Mouse (Mus musculus) liver, embryonic 11.5 days (tissue): ENCODE results near the gene Zhx3. TPM values are rescaled to one million over a fixed set of nuclear protein-coding genes. Genes with fewer than 3 reads are reported as not detected.

Source experiments
- ATAC-seq: fragments of 200-750 bp; cut with Nextera tagmentation; replicated peaks from 2 replicates; pipeline ENCODE4 v1.8.0; 2017; ENCODE audit warnings: moderate number of reproducible peaks, mild to moderate bottlenecking, moderate TSS enrichment, moderate library complexity; ENCODE audit not compliant: low FRiP score
- DNase-seq: peaks from one replicate; pipeline ENCODE4 v3.0.0-alpha.2; 2017; ENCODE audit warnings: low spot score
- H3K27ac ChIP-seq: fragments of 300-500 bp; sonication (generic); 2 replicates; pipeline ENCODE4 v1.5.1; 2014; ENCODE audit warnings: mild to moderate bottlenecking, low read depth, low read length, control low read depth
- H3K27me3 ChIP-seq: fragments of 300-500 bp; sonication (generic); replicated peaks from 2 replicates; pipeline ENCODE4 v1.6.1; 2014; ENCODE audit warnings: low read length, mixed read lengths; ENCODE audit not compliant: control insufficient read depth, insufficient read depth
- H3K36me3 ChIP-seq: fragments of 300-500 bp; sonication (generic); 2 replicates; pipeline ENCODE4 v1.6.1; 2014; ENCODE audit warnings: mild to moderate bottlenecking, low read length, moderate library complexity, mixed read lengths; ENCODE audit not compliant: control insufficient read depth, insufficient read depth
- H3K4me1 ChIP-seq: fragments of 300-500 bp; sonication (generic); replicated peaks from 2 replicates; pipeline ENCODE4 v1.6.1; 2014; ENCODE audit warnings: low read length, mixed read lengths; ENCODE audit not compliant: control insufficient read depth, insufficient read depth
- H3K4me2 ChIP-seq: fragments of 300-500 bp; sonication (generic); 2 replicates; pipeline ENCODE4 v1.6.1; 2014; ENCODE audit warnings: mild to moderate bottlenecking, control low read depth, moderate library complexity
- H3K4me3 ChIP-seq: fragments of 300-500 bp; sonication (generic); 2 replicates; pipeline ENCODE4 v1.5.1; 2014; ENCODE audit warnings: low read depth, low read length, control low read depth
- H3K9ac ChIP-seq: fragments of 300-500 bp; sonication (generic); 2 replicates; pipeline ENCODE4 v1.6.1; 2014; ENCODE audit warnings: low read depth, low read length, control low read depth
- H3K9me3 ChIP-seq: fragments of 300-500 bp; sonication (generic); 2 replicates; pipeline ENCODE4 v1.6.1; 2016; ENCODE audit warnings: low read length, inconsistent platforms, mixed read lengths; ENCODE audit not compliant: control insufficient read depth
- WGBS: fragments of 180-500 bp; shearing (Covaris S2); extraction: QIAGEN DNeasy Blood & Tissue Kit; methylation state at CpG from one replicate; pipeline ENCODE4 v1.1.7; 2014; 5-methylcytosine and 5-hydroxymethylcytosine counted together
- polyA plus RNA-seq: library from polyadenylated mRNA; unstranded; fragments of >200 nt; fragmentation: Nextera tagmentation; extraction: Ambion mirVana; gene quantifications from 2 replicates; pipeline ENCODE4 v1.2.1, GENCODE M21; 2014

The Zhx3 gene
- polyA plus RNA-seq, 1 experiment from 2014 or later = 5.5 TPM

DNA sequence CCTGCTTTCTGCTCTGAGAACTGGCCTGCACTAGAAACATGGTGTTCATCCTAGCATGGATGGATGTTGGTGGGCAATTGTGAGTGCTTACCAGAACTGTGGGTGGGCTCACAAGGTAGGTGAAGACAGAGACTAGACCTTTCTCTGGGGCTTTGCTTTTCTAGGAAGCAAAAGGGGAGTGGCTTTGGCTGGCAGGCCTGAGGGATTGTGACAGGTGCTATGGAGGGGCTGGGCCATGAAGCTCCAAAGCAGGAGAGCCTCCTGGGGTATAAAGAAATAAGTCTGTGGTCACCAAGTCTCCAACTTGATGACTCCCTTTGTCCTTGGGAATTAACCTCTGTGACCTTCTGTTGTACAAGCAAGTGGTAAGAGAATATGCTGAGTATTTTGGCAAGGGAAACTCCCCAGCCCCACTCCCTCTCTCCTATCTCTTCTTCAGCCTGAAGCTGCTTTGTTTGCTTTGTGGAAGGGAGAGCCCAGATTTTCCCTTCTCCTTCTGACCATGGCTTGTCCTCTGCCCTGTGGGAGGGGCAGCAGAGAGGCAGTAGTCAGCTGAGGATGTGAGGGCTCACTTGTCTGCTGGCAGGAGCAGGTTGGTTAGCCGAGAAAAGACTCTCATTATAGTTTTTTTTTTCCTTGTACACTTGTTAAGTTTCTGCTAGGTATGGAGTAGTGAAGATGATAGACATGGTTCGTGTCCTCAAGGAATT, 133.0 kb downstream of the Zhx3 start:
- Histone ChIP-seq H3K27me3 (no peaks in the 10 kb centered on the region), H3K9ac (no peak overlapping the region), H3K27ac (0 out of 2 replicates have a peak overlapping the region, but pooled peaks have one; percentile 13), H3K36me3 (no peaks in the 10 kb centered on the region; the same call in 1 of the 2 replicates), H3K4me1 (peaks cover 42% of the 10 kb centered on the region), H3K9me3 (no peaks in the 10 kb centered on the region), H3K4me3 (no peak overlapping the region), H3K4me2 (no peak overlapping the region)
- DNase-seq = no peak
- no peak for ATAC-seq
- WGBS = 51% methylated on average over 2 of the region's 2 CpGs

DNA sequence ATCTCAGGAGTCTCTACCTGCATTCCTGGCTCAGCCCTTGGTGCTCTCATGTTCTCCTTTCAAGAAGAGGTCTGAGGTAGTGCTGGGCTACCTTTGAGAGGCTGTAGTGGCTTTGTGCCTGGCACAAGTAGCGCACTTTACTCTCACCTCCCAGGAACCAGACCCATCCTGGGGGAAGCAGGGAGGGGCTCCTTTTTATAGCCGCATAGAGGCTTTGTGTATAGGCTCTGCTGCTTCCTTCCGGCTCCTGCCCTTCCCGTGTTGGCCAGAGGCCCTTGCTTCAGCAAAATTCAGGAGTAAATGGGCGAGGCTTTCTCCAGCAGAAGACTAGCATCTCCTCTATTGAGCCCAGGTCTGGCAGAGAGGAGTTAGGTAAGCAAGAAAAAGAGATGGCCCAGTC, 134.4 kb downstream of the Zhx3 start:
- Histone ChIP-seq H3K4me3 (no peak overlapping the region), H3K9me3 (no peaks in the 10 kb centered on the region), H3K4me2 (no peak overlapping the region), H3K36me3 (no peaks in the 10 kb centered on the region), H3K9ac (no peak overlapping the region), H3K27me3 (no peaks in the 10 kb centered on the region), H3K27ac (no peak overlapping the region), H3K4me1 (peaks cover 45% of the 10 kb centered on the region)
- DNase-seq (no peak), ATAC-seq (no peak)
- WGBS = 65% methylated on average over 5 of the region's 5 CpGs

DNA sequence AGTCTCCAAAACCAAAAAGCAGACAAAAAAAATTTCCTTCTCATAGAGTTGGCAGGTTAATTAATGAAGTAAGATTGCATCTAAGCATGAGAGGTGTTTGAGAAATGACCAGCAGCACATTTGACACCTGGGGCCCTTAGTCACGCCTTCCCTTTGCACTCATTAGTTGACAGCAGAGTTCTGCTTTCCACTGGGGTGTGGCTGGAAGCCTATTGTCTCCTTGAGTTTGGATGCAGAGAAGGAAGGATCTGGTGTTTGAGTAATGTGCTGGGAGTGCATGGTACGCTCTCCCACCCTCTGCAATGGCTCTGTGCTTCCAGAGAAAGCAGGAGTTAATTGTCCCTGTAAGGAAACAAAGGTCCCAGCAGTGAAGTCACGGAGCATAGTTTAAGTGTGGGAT, 136.3 kb downstream of the Zhx3 start:
- no peak overlapping the region for H3K27ac ChIP-seq
- no peaks in the 10 kb centered on the region for H3K27me3 ChIP-seq
- WGBS = 82% methylated on average over 3 of the region's 3 CpGs
- H3K4me1 ChIP-seq = peaks cover 33% of the 10 kb centered on the region
- ATAC-seq (no peak), DNase-seq (no peak)
- H3K4me3 ChIP-seq = no peak overlapping the region
- H3K36me3 ChIP-seq = no peaks in the 10 kb centered on the region
- no peak overlapping the region for H3K9ac ChIP-seq
- no peak overlapping the region for H3K4me2 ChIP-seq
- no peaks in the 10 kb centered on the region for H3K9me3 ChIP-seq

DNA sequence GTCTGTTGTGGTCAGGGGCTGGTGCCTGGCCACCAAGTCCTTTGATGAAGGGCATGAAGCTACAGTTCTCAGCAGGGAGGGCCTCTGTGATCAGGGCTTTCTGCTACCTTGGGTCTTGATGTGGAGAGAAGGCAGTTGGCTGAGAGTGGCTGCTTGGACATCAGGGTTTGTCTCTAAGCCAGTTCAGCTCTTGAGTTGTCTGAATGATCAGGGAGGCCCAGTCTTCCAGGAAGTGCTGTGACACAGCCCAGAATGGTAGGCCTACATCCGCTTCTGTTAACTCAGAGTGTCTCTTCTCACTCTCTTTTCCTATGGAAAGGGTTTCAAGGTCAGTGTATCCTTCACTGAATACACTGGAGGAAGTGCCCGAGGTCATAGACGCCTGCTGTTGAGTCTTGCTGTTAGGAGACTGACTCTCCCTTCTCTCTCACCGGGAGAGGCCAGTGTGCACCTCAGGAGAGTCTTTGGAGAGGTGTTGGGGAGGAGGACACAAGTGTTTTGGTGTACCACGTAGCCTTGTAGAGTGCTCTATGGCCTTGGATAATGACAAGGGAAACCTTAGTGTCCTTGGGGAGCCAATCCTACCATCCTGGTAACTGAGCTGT, 137.0 kb downstream of the Zhx3 start:
- no peak overlapping the region for H3K4me3 ChIP-seq
- H3K36me3 ChIP-seq = no peaks in the 10 kb centered on the region
- WGBS = 70% methylated on average over 5 of the region's 5 CpGs
- H3K9ac ChIP-seq = no peak overlapping the region
- H3K27ac ChIP-seq = no peak overlapping the region
- H3K4me1 ChIP-seq = peaks cover 32% of the 10 kb centered on the region
- no peaks in the 10 kb centered on the region for H3K9me3 ChIP-seq
- DNase-seq = no peak
- no peak for ATAC-seq
- H3K27me3 ChIP-seq = no peaks in the 10 kb centered on the region
- no peak overlapping the region for H3K4me2 ChIP-seq

DNA sequence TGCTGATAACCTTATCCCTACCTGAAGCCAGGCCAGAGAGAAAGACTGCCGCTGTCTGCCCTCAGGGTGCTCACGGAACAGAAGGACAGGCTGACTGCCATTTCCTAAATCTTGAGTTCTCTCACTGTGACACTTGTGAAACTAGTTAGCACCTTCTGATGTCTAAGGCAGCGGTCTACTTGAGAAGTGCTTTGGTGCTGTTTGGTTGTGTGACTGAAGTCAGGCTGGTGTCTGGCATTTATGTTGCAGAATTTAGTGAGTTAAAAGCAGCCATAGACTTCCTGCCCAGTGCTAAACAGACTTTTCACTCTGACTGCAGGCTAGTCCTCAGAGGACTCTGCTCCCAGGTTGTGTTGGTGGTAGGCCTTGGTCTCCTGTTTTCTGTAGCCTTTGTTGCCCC, 138.5 kb downstream of the Zhx3 start:
- Histone ChIP-seq H3K9ac (no peak overlapping the region), H3K27me3 (no peaks in the 10 kb centered on the region), H3K4me2 (no peak overlapping the region), H3K9me3 (no peaks in the 10 kb centered on the region), H3K4me1 (peaks cover 24% of the 10 kb centered on the region), H3K4me3 (no peak overlapping the region), H3K36me3 (no peaks in the 10 kb centered on the region), H3K27ac (no peak overlapping the region)
- no peak for ATAC-seq
- DNase-seq = no peak
- 77% methylated on average over 3 of the region's 3 CpGs for WGBS

DNA sequence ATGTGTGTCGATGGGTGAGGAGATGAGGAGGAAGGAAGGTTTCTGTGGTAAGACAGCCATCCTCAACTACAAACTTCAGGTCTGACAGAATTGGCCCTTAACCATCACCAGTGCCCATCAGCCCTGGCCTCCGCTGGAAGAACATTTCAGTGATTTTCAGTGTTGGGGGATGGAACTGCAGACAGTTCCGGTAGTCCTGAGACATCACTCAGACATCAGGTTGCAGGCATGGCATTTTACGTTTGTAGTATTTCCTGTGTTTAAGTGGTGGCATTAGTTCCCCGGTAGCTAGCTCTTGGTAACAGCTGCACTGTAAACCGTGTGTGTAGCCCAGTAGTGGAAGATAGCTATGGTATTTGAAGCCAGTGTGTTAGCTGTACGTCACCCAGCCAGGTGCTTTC, 139.7 kb downstream of the Zhx3 start:
- Histone ChIP-seq H3K4me2 (peak overlapping the region; percentile 89), H3K27me3 (no peaks in the 10 kb centered on the region), H3K36me3 (no peaks in the 10 kb centered on the region), H3K4me3 (peak overlapping the region; percentile 94), H3K27ac (no peak overlapping the region), H3K9ac (no peak overlapping the region), H3K4me1 (peaks cover 19% of the 10 kb centered on the region), H3K9me3 (no peaks in the 10 kb centered on the region)
- ATAC-seq = no peak
- no peak for DNase-seq
- 41% methylated on average over 7 of the region's 7 CpGs for WGBS

DNA sequence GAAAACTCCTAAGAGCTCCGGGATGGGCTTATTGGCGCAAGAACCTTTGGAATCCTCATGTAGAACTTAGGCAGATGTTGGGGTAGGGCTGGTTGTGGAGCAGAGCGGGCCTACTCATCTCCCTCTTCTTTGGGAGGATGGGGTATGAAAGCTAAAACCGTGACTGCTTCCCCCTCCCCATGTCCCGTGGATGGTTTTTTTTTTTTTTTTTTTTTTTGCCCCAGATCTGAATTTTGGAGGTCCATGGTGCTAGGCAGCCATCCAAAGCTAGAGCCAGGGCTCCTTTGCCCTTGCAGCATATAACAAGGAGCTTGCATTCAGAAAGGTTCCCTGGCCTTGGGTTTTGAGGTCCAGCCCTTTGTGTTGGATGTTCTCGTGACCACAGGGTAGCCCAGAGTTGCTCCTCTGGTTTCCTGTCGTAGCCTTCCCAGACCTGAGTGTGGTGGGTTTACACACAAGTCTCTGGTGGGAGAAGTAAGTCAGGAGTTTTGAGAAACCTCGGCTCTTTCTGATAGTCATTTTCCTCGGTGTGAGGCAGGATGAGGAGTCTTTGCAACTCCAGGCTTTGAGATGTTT, 140.3 kb downstream of the Zhx3 start:
- H3K4me2 ChIP-seq = peak overlapping the region; percentile 89
- peaks cover 19% of the 10 kb centered on the region for H3K4me1 ChIP-seq
- H3K9me3 ChIP-seq = no peaks in the 10 kb centered on the region
- 31% methylated on average over 8 of the region's 9 CpGs for WGBS
- peak overlapping the region; percentile 94 for H3K4me3 ChIP-seq
- peak overlapping the region; percentile 89 for H3K9ac ChIP-seq
- H3K27ac ChIP-seq = no peak overlapping the region
- ATAC-seq = no peak
- no peak for DNase-seq
- no peaks in the 10 kb centered on the region for H3K36me3 ChIP-seq
- no peaks in the 10 kb centered on the region for H3K27me3 ChIP-seq

DNA sequence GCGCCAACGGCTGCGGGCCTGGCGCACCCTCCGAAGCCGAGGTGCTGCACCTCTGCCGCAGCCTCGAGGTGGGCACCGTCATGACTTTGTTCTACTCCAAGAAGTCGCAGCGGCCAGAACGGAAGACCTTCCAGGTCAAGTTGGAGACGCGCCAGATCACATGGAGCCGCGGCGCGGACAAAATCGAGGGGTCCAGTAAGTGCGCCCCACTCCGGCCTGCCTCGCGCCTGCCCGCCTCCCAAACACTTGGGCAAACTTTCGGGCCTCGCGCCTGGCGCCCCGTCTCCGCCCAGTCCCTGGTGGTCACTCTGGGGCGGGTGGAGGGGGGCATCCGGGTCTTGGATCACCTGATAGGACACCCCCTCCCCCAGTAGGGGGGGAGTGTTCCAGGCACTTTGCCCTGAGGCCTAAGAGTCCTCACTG, 140.9 kb downstream of the Zhx3 start:
- Histone ChIP-seq H3K9ac (peak overlapping the region; percentile 89), H3K27ac (no peak overlapping the region), H3K36me3 (no peaks in the 10 kb centered on the region), H3K9me3 (no peaks in the 10 kb centered on the region), H3K4me3 (peak overlapping the region; percentile 94), H3K4me2 (peak overlapping the region; percentile 89), H3K4me1 (peaks cover 19% of the 10 kb centered on the region), H3K27me3 (no peaks in the 10 kb centered on the region)
- WGBS = under 1% methylated on average over 32 of the region's 32 CpGs
- ATAC-seq = peak; percentile 4; the same call in 1 of the 2 replicates
- no peak for DNase-seq
